Mouse (Mus musculus) right cerebral cortex, postnatal 25 days (tissue): ENCODE measurements at regions not wholly inside any gene's neighbourhood (a gene's known extent, or its start where the extent isn't known, plus 50 kb on each side); places are given as distances from the start of the nearest gene placed in this dataset.

ENCODE experiments used
- DNase-seq: peaks from one replicate; pipeline ENCODE4 v3.0.0; 2022

- no peak for DNase-seq
Measured at GRCm38 (mm10) chr8:90499315-90499714, 151.2 kb upstream of the Tox3 start.

- peak; percentile 39 for DNase-seq
Measured at GRCm38 (mm10) chr8:90496658-90497163, 148.6 kb upstream of the Tox3 start.

GRCm38 (mm10) chr8:90495943-90496371 lies 147.8 kb upstream of the Tox3 start:
- DNase-seq, result no peak

- DNase-seq, result no peak
Measured at GRCm38 (mm10) chr8:90492521-90493225, 144.5 kb upstream of the Tox3 start.

GRCm38 (mm10) chr8:90491691-90492090 lies 143.5 kb upstream of the Tox3 start:
- DNase-seq, result no peak

GRCm38 (mm10) chr8:90490734-90491441 lies 142.7 kb upstream of the Tox3 start:
- DNase-seq, result no peak

- DNase-seq, result no peak
Measured at GRCm38 (mm10) chr8:90486556-90486955, 138.4 kb upstream of the Tox3 start.

- DNase-seq, result no peak
Measured at GRCm38 (mm10) chr8:90478149-90478548, 130.0 kb upstream of the Tox3 start.

- no peak for DNase-seq
Measured at GRCm38 (mm10) chr8:90474066-90474465, 125.9 kb upstream of the Tox3 start.

GRCm38 (mm10) chr8:90470826-90471225 lies 122.7 kb upstream of the Tox3 start:
- DNase-seq, result no peak

- no peak for DNase-seq
Measured at GRCm38 (mm10) chr8:90463708-90464107, 115.6 kb upstream of the Tox3 start.

GRCm38 (mm10) chr8:90455321-90455720 lies 107.2 kb upstream of the Tox3 start:
- no peak for DNase-seq

GRCm38 (mm10) chr8:90454130-90454529 lies 106.0 kb upstream of the Tox3 start:
- no peak for DNase-seq

- no peak for DNase-seq
Measured at GRCm38 (mm10) chr8:90441058-90441851, 93.1 kb upstream of the Tox3 start.

GRCm38 (mm10) chr8:90414021-90414420 lies 65.9 kb upstream of the Tox3 start:
- DNase-seq, result no peak
